Mouse (Mus musculus) liver, postnatal 0 days (tissue): ENCODE data around the gene Uba5.

Source experiments
- CTCF ChIP-seq: sonication (generic); IDR thresholded peaks from 2 replicates; pipeline ENCODE4 v1.5.1; 2016; ENCODE audit warnings: antibody characterized with exemption, low read depth
- EP300 ChIP-seq: IDR thresholded peaks from 2 replicates; pipeline ENCODE4 v1.6.1; 2016; ENCODE audit warnings: antibody characterized with exemption, low read depth, mild to moderate bottlenecking

DNA sequence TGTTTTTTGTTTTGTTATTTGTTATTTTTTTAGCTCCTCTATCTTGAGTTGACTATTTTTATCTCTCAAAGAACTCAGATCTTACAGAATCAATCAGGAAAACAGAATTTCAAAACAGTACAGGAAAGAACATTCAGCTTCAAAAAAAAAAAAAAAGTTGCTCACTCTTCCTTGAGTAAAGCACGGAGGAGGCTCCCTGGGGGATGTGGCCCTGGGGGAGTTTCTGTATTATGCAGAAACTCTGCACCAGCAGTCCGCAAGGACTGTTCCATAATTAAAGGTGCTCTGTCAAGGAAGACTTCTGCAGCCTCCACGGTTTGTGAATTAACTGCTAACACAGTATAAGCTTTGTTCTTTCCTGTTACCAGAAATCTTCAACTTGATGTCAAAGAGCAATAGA is 38.5 kb upstream of the Uba5 start:
- TF ChIP-seq CTCF (no peak), EP300 (no peak)
